In the genomic region with DNA sequence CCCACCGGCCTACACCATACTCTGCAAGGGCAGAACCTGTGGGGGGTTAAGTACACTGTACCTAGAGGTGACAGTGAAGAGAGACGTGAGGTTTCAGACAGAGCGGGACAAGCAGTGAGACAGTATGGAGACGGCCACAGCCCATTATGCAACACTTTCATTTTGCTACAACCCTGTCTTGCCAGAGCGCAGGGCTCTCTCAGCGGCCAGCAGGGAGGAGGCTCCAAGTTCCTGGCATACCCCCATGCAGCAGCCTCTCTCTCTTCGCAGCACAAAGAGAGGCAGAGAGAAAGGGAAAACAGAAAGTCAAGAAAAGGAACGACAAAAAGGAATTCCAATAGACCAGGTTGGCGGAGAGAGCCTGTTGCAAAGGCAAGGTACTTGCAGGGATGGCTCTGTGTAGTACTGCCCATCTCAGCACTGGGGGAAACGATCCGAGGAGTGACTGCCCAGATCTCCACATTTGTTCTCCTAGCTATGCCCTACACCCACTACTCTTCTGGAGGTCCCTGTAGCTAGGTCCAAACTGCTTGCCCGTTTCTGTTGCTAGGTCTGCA, we compare ENCODE assay signal across 8 mouse cellular contexts. TPM values are rescaled to one million over a fixed set of nuclear protein-coding genes. Genes with fewer than 3 reads are reported as not detected.
DNase-seq lines count a peak whose midpoint lies in the region; ATAC-seq lines count a peak whose summit lies in the region.

No protein-coding gene starts in this region.

- peak; percentile 81 for ATAC-seq in megakaryocyte, adult 5-6 weeks (ENCODE audit: poor library complexity, severe bottlenecking)

- intact Hi-C loops in gastrocnemius, postnatal 14 days (cut with DNase I; ENCODE audit: low total_unique reads), result no loop called here

- peak; percentile 49 for DNase-seq in retina, postnatal 1 day
- DNase-seq in retina, embryonic 14.5 days (ENCODE audit: low spot score), result no peak
- peak; percentile 79 for DNase-seq in cerebellum, postnatal 25 days
- DNase-seq in gastrocnemius, postnatal 14 days, result peak; percentile 73
- DNase-seq in induced T-regulatory cell, adult 2 months (ENCODE audit: low read depth), result peak; percentile 58
- peak; percentile 22 to 55 for DNase-seq in left cerebral cortex, adult 9 months (ENCODE audit: low spot score in 2 of 2)
- DNase-seq in right cerebral cortex, postnatal 10 days (ENCODE audit: low spot score in 2 of 2), result peak; percentile 43 to 44

RNA-seq across cellular contexts. Expression of gene Gstt1, which starts 0.7 kb away (rescaled TPM):
- total RNA-seq in gastrocnemius, postnatal 14 days (2021), result 1 to 10 TPM; 7.0 to 8.2 TPM
- total RNA-seq in megakaryocyte, adult 5-6 weeks (2015), result 0.78 TPM in 1 of 2 replicates, not detected in the other
- not detected in 2 replicates for total RNA-seq in megakaryocyte, adult 5-6 weeks (2017)

RNA-seq across cellular contexts. Expression of gene Gstt3, which starts 16.5 kb away (rescaled TPM):
- total RNA-seq in gastrocnemius, postnatal 14 days (2021), result 1 to 10 TPM; 5.3 to 7.5 TPM
- 1.4 and 2.7 TPM in 2 replicates for total RNA-seq in megakaryocyte, adult 5-6 weeks (2015)
- total RNA-seq in megakaryocyte, adult 5-6 weeks (2017), result 1.5 and 1.6 TPM in 2 replicates

RNA-seq across cellular contexts. Expression of gene Gm20441, which starts 16.9 kb away (rescaled TPM):
- total RNA-seq in gastrocnemius, postnatal 14 days (2021), result not detected
- not detected in 2 replicates for total RNA-seq in megakaryocyte, adult 5-6 weeks (2015)
- not detected in 2 replicates for total RNA-seq in megakaryocyte, adult 5-6 weeks (2017)

RNA-seq across cellular contexts. Expression of gene Ddt, which starts 24.5 kb away (rescaled TPM):
- 10 to 100 TPM; 36.8 to 39.9 TPM for total RNA-seq in gastrocnemius, postnatal 14 days (2021)
- 30.0 and 31.4 TPM in 2 replicates for total RNA-seq in megakaryocyte, adult 5-6 weeks (2015)
- 24.7 and 28.4 TPM in 2 replicates for total RNA-seq in megakaryocyte, adult 5-6 weeks (2017)

RNA-seq across cellular contexts. Expression of gene Gstt4, which starts 24.6 kb away (rescaled TPM):
- not detected for total RNA-seq in gastrocnemius, postnatal 14 days (2021)
- not detected in 2 replicates for total RNA-seq in megakaryocyte, adult 5-6 weeks (2015)
- total RNA-seq in megakaryocyte, adult 5-6 weeks (2017), result not detected in 2 replicates

Comparison
In these comparisons a context has a peak if more than half of its experiments do, and no peak if none do; other contexts are left out.
1. RNA of gene Gstt1, which starts 0.7 kb away (total RNA-seq): 7.0 to 8.2 TPM in gastrocnemius, postnatal 14 days; 0.78 TPM in megakaryocyte, adult 5-6 weeks; every median in the first group is over 4 times any median in the second.